14 mouse cellular contexts compared by ENCODE assay signal in genomic region chrX:52273016-52273415, GRCm38 (mm10).
DNase-seq lines count a peak whose midpoint lies in the region.
"Had no signal": no experiment of that assay in that cellular context is flagged by ENCODE, and none has a peak within 500 bp of the region (broad histone marks: within the 10 kb centered on the region; RNA-seq: fewer than 3 reads in every experiment).

No protein-coding gene starts in this region.

- DNase-seq in adrenal gland, postnatal 14 days: peak; percentile 40
- no peak for DNase-seq in adrenal gland, adult 18-20 months (ENCODE audit: low spot score in 2 of 2)
- DNase-seq in ovary, adult 18-20 months (ENCODE audit: low spot score): peak; percentile 10
- DNase-seq in ovary, postnatal 14 days (ENCODE audit: low spot score): no peak
- peak; percentile 12 to 37 for DNase-seq in adrenal gland, postnatal 36 days
- DNase-seq in kidney, adult 11 months: no peak
- DNase-seq: cerebellum, adult 11 months; cerebellum, adult 2 months; cerebellum, adult 9-11 months; cerebellum, postnatal 25 days; gastrocnemius, postnatal 25 days; heart, adult 18-20 months; heart, postnatal 10 days; heart, postnatal 36 days had no signal

Comparison
In these comparisons a context has a peak if more than half of its experiments do, and no peak if none do; other contexts are left out.
1. DNase-seq: peak in adrenal gland, postnatal 14 days (single experiment), ovary, adult 18-20 months (single experiment) and adrenal gland, postnatal 36 days (2 of 2); none in adrenal gland, adult 18-20 months (0 of 2), ovary, postnatal 14 days (single experiment) and kidney, adult 11 months (single experiment).